Mouse (Mus musculus) spleen, postnatal 4 days (tissue): Measurements from ENCODE around the gene Mindy3.

Source experiments
- DNase-seq, 2 experiments: peaks; one replicate each; pipeline ENCODE4 v3.0.0; 2022; ENCODE audit warnings: low spot score in 2 of 2

The Mindy3 gene

DNA sequence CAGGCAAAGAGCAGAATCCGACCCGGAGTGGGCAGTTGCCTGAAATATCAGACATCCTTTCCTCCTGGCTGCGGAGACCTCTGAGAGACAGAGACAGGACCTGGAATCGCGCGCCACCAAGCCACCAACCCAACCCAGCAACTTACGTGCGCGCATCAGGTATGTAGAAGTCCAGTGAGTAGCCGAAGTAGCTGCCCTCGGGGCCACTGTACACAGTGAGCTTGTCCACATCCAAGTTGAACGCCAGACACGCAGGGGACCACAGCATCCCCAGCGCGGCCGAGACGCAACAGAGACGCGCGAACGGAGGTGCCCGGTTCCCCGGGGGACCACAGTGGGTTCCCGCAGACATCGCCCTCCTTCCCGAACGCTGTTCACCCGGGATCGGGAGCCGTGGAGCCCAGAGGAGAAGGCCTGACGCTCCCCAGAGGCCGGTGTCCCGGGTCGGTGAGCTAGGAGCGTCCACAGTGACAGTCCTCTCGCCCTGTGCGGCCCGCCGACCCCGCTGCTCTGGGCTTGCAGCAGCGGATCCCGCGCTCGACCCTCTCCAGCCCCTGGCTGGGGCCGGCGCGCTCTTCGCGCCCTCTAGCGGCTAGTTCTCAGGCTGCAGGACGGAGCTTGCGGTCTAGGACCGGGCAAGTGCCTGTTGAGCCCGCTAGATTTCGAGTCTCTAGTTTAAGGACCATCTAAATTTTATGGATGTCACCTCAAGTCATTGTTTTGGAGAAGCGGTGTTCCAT lies 117.7 kb downstream of the Mindy3 start, which contains the start of gene Itga8:
Gene Itga8, minus strand, starts transcription at position 492 of the 740 bp plus-strand sequence.
- DNase-seq: peak; percentile 69 to 91

DNA sequence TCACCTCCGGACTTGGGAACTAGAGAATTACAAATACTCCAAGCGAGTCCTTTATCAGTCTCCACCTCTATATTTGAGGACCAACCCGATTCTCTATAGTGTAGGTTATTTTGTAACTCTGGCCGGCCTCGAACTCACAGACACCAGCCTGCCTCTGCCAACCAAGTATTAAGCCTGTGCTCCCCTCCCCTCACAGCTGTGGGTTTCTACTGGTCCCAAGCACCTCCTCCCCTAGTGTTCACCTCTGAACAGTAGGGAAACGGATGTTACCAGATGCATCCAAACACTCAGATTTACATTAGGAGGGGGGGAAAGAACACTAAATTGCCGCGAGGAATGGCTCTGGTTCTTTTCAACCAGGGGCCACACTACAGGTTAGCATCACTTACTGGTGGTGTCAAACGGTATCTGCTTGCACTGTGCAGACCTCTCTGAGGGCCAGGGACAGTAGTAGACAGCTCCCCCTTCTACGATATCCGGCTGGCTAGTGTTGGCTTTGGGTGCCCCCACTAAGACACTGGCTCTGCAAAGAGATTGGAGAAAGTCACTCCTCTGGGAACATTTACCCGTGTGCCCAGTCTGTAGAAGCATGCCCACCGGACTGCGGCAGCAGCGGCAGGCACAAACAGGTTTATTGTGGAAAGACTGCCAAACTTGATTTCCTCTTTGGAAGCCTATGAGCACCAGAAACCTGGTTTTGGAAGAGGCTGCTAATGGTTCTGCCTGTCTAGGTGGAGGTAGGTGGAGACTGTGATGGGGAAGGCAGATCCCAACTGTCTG lies 118.6 kb downstream of the Mindy3 start:
- no peak for DNase-seq

DNA sequence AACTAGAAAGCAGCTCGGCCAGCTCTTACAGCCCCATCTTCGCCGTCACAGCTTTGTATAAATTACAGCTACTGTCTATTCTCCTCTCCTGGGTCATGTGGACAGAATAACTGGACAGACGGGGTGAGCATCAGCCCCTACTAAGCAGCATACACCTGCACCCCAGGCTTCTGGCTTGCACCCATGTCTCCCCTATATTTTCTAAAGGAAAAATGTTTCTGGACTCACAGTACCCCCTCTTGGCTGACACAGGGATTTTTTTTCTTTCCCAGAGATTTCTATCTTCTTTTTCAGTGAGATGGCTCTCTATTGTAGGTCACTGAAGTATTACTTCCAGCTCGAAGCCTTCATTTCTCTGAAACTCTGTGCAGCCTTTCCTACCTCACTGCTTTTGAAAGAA lies 122.0 kb downstream of the Mindy3 start:
- no peak for DNase-seq
